Mouse (Mus musculus): ENCODE results near the gene Tsfm.

DNA sequence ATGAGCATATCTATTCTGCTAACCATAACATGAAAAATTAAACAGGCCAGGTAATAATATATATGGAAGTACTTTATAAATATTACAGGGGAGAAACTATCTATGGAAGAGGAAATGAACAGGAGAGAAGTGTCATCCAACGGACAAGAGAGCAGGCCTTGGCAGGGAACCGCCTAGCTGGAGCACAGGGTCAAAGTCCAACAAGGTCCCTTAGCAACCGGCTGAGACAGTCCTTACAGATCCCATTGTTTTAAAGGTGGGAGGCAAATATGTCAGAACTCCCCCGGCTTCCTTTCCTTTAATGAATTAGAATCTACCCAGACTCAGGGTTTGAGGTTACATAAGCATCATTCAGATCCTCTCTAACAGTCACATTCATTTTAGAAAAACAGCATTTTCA lies 53.6 kb downstream of the Tsfm start:
- TF ChIP-seq CTCF (IDR thresholded peaks at IDR 0.05; ENCODE audit: borderline replicate concordance, control insufficient read depth, extremely low read depth, insufficient read depth, low read length, poor library complexity) (no peak), POLR2A (IDR thresholded peaks at IDR 0.05; ENCODE audit: control insufficient read depth, extremely low read depth, insufficient read depth, low read length, poor library complexity) (no peak)
